Mouse (Mus musculus): ENCODE data around the gene Mpp4. TPM values are rescaled to one million over a fixed set of nuclear protein-coding genes. Genes with fewer than 3 reads are reported as not detected.

Mpp4 gene
- under 1 TPM in 1 of 2 experiments, not detected in 1; 0.20 TPM for total RNA-seq (2021)
- long read RNA-seq, experiment 1 = 0 reads
- long read RNA-seq, experiment 2 = 0 reads

DNA sequence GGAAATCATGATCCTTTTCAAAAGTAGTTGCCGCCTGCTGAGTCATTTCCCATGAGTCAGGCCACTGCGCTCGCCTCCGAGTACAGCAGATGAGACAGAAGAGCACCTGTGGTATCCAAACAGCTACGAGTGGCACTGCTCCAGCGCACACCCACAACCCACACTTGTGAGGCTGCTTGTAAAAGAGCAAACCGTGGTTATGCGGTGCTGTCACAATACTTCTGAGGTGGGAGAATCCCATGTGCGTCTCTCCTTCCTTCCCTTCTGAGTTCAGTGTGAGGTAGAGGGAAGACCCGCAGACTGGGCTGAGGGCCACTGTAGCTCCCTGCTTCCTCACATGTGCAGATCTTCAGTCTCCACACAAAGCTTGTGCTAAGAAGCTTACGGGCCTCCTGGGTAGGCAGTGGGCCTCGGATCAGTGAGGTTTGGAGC, at the start of gene Mpp4:
Gene Mpp4 (minus strand): TSS at position 360 of the 432 bp plus-strand sequence.
- DNase-seq = no peak

DNA sequence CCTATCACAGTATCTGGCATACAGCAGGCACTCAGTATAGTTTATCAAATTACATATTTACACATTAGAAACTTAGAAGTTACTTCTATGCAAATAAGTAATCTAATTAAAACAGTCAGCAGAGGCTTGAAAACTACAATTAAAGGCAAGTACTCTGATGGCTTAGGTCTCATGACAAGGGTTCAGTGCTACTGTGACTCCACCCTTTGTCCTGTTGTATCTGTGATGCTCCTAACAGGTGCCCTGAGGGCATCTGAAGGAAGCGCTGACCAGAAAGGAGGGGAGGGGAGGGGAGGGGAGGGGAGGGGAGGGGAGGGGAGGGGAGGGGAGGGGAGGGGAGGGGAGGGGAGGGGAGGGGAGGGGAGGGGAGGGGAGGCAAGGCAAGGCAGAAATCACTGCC, 49.8 kb upstream of the Mpp4 start:
- DNase-seq = no peak

DNA sequence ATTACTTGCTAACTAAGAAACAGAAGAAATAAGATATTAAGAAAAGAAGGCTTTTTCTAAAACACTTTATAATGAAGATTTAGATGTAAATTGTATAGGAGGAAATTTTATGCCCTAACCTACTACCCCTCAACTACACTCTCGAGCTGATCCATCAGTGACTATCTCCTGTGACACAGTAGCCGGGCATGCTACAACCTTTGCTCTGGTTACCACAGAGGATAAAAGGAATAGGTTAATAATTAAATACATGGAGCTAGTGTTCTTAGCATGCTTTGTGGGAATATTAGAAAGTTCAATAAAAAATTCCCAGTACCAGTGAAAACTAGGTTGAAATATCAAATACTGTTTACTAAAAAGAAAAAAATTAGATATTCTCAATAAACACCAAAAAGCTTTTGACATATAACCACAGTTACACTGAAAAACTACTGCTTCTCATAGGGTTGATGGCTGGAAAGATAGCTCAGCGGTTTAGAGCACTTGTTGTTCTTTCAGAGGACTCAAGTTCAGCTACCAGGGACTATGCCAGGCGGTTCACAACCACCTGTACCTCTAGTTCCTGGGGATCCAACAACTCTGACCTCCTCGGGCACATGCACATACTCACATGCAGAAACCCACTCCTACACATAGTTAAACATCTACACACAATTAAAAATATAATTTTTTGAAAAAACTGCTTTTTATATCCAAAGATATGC, 49.0 kb upstream of the Mpp4 start:
- DNase-seq = no peak

DNA sequence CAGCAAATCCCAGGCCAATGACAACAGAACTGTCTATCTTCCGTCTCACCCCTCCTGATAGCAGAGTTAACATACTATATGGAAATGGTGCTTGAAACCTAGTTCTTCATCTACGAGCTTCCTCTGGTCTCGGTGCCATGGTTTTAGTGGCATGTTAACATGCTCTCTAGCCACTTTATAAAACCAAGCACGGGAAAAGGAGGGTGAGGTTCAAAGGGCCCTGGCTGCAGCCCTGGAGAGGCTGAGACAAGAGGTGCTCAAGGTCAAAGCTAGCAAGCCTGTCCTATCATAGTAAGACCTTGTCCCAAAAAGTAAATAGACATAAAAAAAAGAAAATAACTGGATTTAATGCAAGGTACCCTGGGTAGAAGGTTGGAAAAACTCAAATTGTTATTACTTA, 48.5 kb upstream of the Mpp4 start:
- DNase-seq = no peak

DNA sequence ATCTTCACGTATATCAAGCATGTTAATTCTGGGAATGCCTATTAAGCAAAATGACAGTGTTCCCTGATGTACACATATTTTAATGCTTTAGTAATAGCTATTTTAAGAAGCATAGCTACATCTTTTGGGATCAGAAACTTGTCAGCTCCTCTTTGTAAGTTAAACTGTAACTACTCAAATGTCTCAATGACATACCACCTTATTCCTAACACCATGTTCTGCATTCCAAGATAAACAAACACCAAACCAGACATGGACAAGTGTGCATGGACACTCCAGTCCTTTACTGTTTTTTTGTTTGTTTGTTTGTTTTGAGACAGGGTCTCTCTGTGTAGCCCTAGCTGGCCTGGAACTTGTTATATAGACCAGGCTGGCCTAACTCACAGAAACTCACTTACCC, 45.1 kb upstream of the Mpp4 start:
- no peak for DNase-seq

DNA sequence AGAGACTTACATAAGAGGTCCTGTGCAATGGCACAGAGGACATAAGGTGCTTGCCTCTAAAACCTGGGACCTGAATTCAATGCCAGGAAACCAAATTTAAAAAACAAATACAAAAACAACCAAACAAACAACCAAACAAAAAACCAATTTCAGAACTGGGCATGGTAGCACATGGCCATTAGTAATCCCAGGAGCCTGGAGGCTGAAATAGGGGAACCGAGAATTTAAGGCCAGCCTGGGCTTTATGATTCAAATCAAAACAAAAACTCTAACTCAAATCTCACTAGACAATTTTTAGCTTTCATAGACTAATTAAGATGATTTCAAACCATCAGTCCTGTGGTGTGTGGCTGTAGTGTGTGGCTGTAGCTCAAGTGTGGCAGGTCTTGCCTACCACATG, 41.3 kb upstream of the Mpp4 start:
- DNase-seq = no peak

DNA sequence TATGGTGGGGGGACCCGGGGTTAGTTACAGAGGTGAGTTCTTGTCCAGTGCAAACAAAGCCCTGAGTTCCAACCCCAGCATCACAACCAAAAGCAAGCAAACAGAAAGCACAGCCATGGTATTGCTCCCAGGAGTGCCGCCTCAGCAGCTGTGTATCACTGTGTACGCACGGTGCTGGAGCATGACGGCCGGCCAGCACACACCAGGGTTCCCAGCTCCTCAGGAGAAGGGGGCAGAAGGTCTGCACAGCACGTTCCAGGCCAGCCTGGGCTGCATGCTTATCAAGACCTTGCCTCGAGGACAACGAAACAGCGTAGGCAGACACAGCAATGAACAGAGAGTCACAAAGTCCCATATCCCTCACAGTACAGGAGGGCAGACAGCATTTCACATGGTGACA, 39.2 kb upstream of the Mpp4 start:
- DNase-seq = no peak

DNA sequence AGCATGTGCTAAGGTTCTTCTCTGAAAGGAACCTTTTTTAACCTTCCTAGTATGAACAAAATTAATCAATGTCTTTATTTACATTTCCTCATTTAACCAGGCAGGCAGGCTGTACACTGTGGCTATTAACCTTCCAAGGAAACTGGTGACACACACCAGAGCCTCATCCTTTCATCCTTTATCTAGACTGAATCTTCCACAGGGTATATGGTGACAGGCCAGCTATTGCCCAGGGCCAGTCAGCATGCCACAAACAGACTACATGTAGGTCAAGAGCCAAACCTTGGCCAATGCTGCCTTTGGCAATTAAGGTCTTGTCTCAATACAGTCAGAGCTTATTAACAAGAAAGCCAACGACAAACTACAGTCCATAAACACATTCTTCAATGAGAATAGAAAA, 38.4 kb upstream of the Mpp4 start:
- no peak for DNase-seq

DNA sequence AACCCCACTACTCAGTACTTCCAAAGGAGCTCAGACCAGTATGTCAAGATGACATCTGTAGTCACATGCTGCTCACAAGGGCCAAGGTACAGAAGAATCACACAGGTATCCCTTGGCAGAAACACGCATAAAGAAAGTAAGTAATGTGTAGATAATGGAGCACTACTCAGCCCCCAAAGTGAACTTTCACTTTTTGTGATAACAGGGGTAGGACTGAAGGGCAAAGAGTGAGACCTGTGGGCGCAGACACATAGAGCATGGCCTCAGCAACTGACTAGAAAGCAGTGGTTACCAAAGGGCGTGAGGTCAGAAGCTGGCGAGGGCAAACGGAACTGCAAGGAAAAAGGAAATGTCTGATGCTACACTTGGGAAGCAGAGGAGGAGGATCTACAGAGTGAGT, 37.8 kb upstream of the Mpp4 start:
- no peak for DNase-seq

DNA sequence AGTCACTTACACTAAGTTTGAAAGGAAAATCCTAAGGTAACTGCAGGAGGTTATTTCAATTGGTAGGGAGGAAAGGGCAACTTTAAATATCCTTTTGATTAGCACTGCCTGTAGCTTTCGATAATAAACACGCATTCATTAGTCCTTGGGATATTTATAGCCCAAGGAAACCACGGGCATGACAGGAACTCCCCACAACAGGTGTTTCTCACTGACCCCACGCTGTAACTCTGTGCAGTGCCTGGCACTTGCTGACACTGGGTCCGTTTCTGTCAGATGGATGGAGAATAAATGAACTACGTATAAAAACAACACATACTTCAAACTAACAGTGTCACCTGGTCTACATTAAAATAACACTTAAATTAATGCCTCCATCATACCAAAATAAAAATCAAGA, 31.8 kb upstream of the Mpp4 start:
- DNase-seq = no peak

DNA sequence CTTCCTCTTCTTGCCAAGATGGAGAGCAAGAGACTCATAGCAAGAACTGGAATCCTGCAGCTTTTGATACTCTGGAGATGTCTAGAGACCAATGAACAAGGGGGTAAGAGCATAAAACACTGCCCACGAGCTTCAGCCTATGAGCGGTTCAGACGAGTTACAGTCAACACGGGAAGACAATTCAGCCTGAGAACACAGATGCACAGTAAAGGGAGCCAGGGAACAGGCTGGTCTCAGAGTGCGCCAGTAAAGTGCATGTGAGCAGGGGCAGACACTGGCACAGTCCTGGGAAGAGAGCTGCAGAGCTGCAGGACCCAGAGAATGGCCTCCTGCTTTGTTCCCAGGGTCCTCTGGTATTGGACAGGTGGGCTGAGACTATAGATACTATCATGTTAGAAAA, 24.6 kb upstream of the Mpp4 start:
- no peak for DNase-seq

DNA sequence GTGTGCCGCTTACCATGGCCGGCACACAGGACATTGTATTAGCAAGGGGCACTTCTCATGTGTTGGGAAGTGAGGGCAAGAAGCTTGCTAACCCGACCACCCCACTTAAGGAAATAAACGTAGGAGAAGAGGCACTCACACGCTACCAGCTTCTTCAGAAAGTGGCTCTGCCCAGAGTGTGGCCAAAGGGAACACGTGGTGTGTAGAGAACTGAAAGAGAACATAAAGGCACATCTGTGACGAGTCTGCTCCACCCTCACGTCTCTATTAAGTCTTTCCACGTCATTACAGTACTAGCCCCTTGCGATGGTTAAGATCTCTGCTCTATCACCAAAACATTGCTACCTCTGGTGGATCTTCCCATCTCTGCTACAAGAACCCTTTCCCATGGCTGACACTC, 23.1 kb upstream of the Mpp4 start:
- no peak for DNase-seq

DNA sequence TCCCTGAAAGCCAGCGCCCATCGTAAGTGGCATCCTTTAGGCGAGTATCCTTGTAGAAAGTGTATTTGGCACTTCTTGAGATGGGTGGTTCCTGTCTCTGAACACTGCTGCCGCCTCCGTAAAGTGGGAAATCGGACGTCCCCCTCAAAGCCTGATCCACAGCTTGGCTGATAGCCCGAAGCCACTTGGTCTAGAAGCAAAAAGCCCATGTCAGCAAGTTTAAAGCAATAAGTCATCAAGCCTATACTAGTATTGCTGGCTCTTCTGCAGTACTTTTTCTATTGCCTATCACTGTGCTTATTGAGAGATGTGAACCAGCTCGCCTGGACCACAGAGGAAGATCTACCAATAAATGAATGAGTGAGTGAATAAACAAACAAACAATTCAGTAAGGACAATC, 22.2 kb upstream of the Mpp4 start:
- DNase-seq = no peak

DNA sequence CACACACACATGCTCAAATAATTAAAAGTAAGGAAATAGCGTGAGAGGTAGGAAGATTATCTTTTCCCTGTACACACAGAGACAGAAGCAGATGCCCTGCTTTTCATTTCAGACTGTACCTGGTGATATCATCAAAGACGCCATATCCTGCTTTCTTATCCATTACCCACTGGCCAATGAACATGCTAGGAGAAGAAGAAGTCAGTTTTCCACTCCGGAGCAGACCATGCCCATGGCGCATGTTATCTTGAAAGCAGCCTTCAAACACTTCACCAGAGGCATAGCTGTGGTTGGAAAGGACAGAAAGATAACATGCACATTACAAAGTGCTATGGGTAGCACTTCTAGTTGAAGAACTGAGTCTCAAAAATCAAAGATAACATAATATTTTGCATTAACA, 19.9 kb upstream of the Mpp4 start:
- DNase-seq = no peak

DNA sequence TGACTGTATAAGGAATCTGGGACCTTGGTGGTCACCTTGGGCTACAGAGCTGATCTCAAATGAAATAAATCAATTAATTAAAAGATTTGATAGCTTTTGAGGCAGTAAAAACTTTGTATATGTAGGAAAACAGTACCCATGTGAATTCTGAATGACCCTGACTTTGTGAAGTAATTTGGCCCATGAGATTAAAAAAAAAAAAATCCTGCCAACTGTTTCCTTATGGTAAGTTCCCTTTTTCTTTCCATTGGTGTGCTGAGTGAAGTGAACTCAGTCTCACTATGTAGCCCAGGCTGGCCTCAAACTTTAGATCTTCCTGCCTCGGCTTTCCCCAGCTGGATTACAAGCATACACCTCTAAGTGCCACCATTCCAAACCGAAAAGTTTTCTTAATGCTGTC, 19.2 kb upstream of the Mpp4 start:
- no peak for DNase-seq

DNA sequence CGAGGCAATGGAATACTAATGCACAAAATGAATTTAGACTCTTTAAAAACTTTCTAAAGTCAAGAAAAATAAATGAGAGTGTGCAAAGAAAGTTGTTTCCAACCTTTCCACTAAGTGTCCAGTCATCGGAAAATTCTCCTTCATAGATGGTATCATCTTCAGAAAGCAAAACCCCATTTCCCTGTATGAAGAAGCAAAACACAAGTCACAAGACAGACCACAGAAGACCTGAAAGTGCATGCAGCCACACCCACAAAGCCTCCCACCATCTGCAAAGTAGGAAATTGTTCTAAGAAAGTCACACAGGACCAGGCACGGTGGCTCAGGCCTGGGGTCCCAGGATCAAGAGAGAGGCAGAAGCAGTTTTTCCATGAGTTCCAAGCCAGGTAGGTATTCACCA, 16.8 kb upstream of the Mpp4 start:
- no peak for DNase-seq

DNA sequence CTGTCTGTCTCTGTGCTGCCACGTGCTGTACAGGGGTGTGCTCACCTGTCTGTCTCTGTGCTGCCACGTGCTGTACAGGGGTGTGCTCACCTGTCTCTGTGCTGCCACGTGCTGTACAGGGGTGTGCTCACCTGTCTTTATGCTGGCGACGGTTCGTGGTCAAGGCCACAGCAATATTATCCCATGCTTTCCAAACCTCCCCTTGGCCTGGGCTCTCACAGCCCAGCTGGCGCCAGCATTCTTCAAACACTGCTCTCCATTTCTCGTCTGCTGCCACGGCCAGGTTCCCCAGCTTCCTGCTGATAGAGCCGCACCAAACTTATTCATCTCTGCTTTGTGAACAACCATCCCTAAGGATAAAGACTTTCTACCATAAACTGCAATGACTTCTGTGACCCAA, 15.2 kb upstream of the Mpp4 start:
- DNase-seq = no peak

DNA sequence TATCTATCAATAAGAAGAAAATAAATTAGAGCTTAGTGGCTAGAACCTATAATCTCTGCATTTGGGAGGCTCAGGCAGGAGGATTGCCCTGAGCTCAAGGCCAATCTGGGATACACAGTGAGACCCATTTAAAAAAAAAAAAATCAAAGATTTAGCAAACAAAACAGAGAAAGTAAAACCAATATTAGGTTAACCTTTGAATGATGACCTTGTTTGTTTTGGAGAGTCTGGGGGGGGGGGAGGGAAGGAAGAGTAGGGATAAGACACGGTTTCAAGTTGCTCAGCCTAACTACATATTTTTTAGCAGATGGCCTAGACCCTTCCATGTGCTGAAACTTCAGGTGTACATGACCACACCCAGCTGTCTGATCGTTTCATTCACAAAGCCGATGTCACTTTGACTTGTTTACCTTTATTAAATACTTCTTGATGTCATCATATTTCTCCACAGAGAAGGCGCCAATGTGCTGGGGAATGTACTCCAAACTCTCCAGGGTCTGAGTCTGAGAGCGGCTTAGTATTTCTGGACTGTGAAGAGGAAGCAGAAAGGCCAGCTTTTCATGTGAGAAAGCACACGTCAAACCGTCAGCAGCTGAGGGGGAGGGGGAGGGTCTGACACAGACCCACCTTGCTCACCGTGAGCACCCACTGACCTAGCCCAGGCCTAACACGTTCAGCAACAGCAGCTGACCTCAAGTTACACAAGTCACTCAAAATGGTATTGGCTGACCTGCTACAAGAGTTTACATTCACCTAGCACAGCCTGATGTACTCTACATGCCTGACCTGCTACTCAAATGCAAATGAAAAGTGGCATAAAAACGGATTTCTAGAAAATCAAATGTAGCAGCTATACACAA, 11.6 kb upstream of the Mpp4 start:
- no peak for DNase-seq

DNA sequence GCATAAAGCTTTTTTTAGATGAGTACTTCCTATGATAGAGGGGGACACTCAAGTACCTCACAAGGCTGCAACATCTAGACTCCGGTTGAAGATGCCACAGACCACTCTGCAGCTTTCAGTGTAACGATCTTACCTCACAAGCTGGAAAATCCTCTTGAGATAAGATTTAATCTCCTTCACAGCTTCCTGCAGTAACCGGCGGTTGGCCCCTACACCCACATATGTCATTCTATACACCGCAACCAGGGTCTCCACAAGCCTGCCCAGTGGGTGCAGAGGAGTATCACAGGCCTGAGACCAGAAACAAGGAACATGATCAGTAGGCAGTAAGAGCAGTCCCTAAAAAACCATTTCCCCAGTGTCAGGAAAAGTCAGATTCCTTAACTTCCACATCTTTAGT, 9.8 kb upstream of the Mpp4 start:
- no peak for DNase-seq

DNA sequence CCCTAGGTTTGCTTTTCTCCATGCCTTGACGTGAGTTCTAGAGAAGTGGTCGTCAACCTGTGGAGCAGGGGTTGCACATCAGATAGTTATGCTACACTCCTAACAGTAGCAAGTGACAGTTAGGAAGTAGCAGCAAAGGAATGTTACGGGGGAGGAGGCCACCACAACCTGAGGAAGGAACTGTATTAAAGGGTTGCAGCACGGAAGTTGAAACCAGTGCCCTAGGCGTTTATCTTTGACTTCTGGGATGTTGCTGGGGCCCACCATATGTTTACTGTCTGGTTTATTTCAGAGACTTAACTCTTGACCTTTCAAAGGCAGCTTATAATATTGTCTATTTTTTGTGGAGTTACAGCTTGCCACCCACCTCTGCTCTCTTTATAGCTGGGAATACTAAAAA, 8.7 kb upstream of the Mpp4 start:
- no peak for DNase-seq

DNA sequence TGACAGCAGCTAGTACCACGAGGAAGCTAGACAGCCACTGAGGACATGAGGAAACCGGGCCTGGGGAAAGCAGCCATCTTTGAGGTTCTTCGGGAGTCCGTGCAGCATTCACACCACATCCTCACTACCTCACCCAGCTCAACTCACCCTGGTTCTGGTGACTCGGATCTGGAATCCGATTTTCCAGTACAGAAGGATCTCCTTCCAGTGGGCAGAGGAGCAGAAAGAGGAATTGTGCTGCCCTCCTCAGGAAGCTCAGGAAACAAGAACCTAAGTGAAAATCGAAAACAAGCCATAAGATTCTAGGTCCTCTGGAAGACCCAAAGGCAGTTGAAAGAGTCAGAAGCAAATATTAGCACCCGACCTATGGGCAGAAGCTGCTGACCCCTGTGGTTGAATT, 7.1 kb upstream of the Mpp4 start:
- no peak for DNase-seq

DNA sequence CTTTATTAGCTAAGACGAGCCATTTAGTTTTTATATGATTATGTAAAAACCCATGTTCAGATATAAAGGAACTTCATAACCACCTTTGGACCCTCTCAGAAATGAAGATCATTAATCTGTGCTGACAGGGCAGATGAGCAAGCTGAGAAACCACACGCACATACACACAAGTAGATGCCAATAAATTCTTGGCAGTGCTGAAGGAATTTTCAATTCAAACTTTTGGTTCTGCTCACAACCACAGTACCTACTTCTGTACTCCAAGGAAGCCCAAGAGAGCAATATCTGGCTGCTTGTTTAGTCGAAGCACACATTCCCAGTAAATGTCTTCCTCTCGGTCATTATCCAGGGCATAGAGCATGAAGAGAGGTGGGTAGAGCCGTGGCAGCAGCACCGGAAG, 6.4 kb upstream of the Mpp4 start:
- DNase-seq = no peak

DNA sequence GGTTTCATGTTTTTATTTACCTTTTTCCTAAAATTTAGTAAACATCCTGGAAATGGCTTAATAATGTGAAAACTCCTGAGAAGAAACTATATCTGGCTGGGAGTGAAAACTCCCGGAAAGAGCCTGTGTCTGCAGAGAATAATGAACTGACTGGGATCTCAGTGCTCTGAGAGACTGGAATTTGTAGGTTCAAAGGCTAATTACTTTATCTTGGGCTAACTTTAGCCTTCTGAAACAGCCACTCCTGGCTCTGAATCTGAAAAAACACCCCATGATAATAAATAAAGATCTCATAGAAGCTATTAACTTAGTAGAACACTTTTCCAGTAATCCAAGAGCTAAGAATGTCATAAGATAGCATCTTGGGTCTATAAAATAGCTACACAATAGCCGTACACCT, 5.4 kb upstream of the Mpp4 start:
- DNase-seq = no peak

All from gastrocnemius, postnatal 25 days (tissue).